Mouse (Mus musculus) left cerebral cortex, postnatal 10 days (tissue): ENCODE measurements around the gene Spint1. TPM values are rescaled to one million over a fixed set of nuclear protein-coding genes. Genes with fewer than 3 reads are reported as not detected.

ENCODE experiments used
- DNase-seq, 2 experiments: peaks; one replicate each; pipeline ENCODE4 v3.0.0; 2021 to 2022; ENCODE audit warnings: low spot score in 2 of 2, mixed read lengths in 1 of 2; ENCODE audit errors: extremely low spot score in 1 of 2
- intact Hi-C: fragments of 180-260 bp; cut with DNase I; formaldehyde crosslinking; loops from one replicate; pipeline ENCODE4 v1.15.1; 2025
- total RNA-seq, 2 experiments: library from RNA; stranded (reverse); gene quantifications; 2 replicates each; pipeline ENCODE4 v1.2.3; 2021

Gene Spint1
- total RNA-seq, result 1 to 10 TPM in 1 of 2 experiments, under 1 TPM in 1; 0.28 to 1.4 TPM

DNA sequence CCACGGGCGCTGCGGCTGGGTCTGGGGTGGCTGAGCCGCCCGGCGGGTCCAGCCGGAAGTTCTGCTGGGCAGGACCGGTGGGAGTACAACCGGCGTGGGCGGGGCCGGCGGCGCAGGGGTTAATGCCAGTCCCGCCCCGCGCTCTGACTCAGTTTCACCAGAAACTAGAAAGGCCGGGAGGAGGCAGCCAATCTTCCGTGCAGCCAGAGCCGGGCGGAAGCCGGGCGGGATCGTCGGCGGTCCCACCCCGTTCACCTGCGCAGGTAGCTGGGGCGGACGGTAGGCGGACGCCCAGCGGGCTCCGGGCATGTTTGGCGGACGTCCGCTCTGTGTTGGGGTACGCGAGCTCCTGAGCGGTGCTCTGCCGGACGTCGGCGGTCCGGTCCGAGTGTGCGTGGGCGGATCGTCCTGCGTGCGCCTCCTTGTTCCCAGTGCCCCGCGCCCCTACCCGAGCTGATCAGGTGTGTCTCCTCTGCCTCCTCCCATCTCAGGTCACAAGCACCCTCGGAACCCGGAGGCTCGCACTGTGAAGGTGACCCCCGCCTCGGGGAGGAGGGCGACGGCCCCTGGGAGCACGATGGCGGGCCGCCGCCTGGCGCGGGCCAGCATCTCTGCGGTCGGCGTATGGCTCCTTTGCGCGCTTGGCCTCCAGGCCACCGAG is at the start of gene Spint1:
Spint1 (plus strand) TSS at position 153 of the 661 bp plus-strand sequence.
- DNase-seq, result peak in 1 of 2 experiments; percentile 42
- intact Hi-C loops, result no loop called here

DNA sequence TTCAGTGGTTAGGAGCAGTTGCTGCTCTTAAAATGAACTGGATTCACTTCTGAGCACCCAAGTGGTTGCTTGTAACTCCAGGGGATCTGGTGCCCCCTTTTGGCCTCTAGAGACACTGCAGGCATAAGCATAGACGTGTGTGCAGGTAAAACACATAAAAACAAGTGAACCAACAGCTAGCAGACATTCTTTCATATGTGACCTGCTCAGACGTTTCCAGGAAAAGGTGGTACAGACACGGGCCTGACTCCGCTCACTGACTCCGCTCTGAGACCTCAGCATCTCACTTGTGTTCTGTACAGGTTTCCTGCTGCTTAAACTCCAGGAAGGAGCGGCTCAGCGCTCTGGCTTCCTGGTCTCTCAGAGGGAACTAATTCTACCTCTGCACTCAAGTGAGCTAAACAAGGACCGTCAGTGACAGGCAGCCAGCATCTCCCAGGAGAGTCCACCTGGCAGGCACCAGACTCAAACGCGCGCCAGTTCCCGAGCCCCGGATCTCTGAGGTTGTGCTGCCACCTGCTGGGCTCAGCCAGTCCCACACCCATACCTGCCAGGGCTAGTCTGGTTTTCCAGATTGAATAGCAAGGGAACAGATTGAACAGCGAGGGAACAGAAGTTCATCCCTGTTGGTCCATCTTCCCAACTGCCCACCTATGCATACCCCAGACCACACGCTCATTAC is 48.0 kb upstream of the Spint1 start:
- peak; percentile 71 to 82 for DNase-seq
- intact Hi-C loops, result loop anchor here (2.0 to 10.0 kb wide), 2 partner anchors 32 to 144 kb away; partner anchors contain the start of genes Knl1 and Rmdn3

DNA sequence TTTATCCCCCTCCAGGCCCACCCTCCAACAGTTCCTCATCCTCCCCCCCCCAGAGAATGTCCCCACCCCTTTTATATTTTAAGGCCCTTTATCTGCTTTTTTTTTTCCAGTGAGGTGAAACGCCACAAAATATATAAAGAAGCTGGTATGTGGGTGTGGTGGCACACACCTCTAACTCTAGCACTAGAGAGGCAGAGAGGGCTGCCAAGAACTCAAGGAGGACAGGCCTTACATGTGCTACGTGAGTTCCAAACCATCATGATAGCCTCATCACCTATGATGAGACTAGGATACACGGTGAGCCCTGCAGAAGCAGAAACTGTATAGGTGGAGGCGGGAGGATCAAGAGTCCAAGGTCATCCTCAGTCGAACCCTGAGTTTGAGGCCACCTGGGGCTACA is 46.2 kb upstream of the Spint1 start:
- DNase-seq, result no peak
- intact Hi-C loops, result no loop called here

DNA sequence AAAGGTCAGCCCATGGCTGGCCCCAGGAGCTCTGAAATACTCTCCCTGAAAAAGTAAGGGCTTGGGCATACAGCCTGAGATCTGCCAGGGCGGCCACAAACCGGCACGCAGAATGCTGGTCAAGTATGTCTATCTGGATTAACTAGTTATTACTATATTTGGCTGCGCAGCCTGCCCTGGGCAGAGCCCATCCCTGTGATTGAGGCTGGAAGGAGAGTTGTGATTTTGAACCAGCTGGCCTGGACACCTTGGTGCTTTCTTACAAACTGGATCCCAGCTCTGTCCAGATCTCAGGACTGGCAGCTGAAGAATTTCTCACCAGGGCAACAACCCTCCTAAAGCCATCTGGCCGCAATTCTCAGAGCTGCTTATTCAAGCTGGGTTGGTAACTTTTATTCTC is 43.0 kb upstream of the Spint1 start:
- no peak for DNase-seq
- intact Hi-C loops, result no loop called here

DNA sequence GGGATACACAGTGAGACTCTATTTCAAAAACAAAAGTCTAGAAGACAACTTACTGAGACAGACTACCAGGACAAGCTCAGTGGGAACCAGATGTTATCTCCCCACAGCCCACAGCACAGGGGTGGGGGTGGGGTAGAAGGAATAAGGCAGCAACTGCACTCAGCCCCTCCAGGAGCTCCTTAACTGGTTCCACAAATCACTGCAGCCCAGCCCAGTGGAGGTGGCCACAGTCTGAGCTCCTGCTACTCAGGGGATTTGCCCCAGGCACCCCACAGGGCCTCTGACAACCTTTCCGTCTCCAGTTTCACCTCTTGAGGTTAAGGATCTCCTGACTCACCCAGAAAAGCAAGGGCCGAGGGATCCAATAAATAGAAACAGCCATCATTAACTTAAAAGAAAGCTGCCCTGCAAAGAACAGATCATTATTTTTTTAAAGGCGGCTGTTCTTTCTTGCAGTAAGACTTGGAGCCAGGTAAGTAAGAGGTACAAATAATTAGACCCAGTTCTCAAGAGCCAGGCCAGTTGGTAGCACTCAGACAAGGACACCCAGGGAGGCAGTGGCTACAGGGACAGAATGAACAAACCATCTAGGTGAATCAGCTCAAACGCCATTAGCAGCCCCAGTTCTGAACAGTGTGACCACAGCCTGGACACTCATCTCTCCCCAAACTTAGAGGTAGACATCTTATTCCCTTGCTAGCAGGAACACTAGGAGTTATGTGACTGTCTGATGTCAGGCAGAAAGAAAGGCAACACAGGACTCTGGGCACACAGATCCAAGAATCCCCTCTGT is 40.6 kb upstream of the Spint1 start:
- no peak for DNase-seq
- intact Hi-C loops, result no loop called here

DNA sequence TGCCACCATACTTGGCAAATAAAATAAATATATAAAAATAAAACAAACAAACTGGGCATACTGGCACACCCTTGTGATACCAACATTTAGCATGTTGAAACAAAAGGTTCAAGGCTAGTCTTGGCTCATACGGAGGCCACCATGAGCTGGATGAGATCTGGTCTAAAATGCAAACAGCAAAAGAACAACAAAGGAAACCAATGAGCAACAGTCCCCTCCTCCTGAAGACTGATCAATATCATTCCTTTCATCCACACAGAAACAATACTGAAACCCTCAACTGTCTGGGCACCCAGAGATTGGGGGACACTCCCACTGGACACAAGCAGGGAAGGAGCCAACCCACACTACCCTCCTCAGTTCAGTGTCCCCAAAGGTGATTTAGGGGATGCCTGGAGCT is 39.7 kb upstream of the Spint1 start:
- intact Hi-C loops, result no loop called here
- no peak for DNase-seq

DNA sequence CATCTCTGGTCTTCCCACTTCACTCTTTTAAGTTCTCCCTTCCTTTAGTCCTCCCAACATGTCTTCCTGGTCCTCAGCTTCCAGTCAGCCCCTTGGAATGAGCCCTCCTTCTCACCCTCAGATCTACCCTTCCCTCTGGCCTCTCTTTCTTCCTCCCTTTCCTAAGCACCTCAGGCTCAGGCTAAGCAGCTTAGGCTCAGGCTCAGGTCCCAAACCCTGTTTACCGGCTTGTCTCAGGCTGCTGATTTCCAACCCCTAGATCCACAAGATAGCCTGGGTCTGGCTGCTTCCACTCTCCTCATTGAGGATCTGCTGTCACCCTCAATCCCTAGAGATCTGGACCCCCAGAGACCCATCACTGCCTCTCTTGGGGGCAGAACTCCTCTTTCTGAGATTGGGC is 39.1 kb upstream of the Spint1 start:
- intact Hi-C loops, result no loop called here
- no peak for DNase-seq

DNA sequence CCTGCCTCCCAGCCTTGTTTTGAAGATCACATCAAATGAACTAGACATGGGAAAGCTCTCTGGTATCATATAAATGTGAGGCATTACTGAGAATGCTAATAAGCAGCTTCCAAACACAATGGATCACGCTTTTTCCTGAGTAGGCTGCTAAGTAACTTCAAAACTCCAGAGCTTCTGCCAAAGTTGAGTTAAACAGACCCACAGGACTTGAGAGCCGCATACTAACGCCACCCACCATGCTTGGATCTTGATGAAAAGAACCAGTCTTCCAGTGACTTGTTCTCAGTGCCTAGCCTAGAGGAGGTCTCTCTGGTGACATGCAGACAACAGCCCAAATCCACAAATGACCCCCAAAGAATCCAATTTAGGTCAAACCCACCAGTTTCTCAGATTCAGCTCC is 38.2 kb upstream of the Spint1 start:
- intact Hi-C loops, result no loop called here

DNA sequence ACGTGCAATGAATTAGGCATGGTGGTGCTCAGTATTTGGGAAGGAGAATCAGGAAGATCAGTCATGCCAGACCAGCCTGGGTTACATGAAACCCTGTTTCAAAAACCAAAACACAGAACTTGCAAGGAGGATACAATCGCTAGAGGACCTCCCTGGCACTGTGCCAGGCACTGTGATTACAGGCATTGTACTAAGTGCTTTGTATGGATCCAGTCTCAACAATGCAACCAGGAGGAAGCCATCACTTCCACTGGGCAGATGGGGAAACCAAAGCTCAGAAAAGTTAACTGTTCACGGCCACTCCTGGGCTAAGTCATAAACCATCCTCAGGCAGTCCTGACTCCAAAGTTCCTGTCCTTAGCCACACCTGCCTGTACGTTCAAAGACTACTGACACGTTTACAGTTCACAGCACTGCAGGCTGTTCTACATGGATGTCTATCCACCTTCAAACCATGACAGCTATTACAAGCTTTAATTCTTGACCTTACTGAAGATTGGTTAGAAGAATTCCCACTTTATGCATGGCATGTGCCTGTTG is 34.2 kb upstream of the Spint1 start:
- peak in 1 of 2 experiments; percentile 74 for DNase-seq
- intact Hi-C loops, result no loop called here

More for the DNA sequence above, 38.2 kb upstream of the Spint1 start:
- no peak for DNase-seq

DNA sequence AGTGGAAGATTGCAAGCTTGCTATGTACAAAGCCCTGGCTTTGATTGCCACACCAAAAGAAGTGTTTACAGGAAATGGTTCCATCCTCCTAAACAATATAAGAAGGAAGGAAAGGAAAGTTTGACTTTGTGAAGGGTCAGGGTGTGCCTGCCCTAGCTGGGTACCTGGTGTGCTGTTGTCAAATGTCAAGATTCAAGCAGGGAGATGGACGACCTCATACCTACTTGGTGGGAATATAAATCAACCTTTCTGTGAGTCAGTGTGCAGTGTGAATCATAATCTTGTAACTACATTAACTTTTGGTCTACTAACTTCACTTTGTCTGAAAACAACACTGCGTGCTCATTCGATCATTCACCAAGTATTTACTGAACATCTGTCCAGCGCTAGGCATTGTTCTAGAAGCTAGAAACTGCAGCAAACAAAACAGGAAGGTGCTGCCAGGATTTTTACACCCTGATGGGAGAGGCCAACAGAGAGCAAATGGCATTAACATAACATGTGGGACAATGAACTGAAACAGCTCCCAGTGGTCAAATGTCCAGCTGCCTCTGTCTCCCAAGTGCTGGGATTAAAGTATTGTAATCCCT is 33.2 kb upstream of the Spint1 start:
- intact Hi-C loops, result no loop called here
- no peak for DNase-seq

DNA sequence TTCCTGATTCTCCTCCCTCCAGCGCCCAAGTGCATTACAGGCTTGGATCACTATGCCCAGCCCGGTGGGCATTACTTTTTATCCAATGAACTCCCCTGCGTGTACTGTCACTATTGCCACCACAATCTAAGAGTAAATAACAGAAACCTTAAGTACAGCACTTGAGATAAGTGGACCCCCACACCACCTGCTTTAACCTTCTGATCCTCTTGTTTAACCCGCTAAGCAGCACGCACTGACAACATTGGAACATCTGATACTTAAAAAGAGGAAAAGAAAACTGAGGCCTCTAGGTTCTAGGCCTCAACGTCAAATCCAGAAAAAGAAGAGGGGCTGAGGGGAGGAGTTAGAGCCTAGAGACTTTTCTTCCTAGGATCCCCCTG is 29.2 kb upstream of the Spint1 start:
- DNase-seq, result no peak
- intact Hi-C loops, result no loop called here

DNA sequence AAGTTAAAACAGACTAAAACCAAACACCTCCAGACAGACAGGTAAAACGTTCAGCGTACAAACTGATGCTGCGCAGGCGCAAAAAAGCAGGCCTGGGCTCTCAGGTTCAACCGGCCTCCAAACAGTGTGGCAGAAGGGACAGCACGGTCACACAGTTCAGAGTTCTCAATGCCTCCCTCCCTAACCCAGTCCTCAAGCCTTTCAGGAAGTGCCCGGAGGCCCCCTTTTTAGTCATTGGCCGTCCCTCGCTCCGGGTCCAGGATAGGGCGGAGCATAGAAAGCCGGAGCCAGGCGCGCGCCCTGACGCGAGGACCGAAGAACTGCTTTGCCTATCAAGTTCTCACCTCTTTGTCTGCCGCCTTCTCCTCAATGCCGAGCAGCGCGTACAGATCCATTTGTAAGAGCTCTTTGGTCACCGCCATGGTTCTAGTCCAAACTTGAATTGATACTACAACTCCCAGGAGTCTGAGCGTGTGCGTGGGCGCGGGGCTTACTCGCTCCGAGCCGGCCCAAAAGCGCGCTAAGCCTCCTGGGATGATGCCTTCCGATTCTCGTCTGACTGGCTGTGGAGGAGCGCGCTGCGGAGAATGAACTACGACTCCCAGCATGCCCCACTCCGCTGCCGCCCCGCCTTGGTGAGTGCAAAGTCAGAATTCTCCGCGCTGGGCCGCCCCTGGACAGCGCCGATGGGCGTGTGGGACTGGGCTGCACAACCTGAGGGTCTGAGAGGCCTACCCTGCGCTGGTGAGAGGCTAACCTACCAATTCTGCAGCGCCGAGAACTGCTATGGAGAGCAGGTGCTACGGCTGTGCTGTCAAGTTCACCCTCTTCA is 28.6 kb upstream of the Spint1 start, which contains the start of the genes Zfyve19 and Dnajc17:
Zfyve19 (plus strand) TSS at position 274 of the 832 bp plus-strand sequence.
Dnajc17 (minus strand) TSS at position 452 of the 832 bp plus-strand sequence.
- peak; percentile 97 to 98 for DNase-seq
- intact Hi-C loops, result no loop called here

DNA sequence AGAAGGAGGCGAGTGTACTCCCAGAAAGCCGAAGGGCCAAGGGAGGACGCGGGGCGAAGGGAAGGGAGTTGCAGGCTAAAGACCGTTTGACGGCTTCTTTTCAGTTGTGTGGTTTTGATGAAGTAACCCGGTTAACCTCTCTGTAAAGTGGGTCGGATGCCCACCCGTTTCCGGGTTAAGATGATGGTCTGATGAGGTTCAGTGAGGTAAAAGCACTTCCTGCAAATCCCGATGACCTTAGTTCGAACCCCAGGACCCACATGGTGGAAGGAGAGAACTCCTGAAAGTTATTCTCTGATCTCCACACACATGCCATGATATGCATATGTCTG is 28.0 kb upstream of the Spint1 start:
- no peak for DNase-seq
- intact Hi-C loops, result no loop called here

DNA sequence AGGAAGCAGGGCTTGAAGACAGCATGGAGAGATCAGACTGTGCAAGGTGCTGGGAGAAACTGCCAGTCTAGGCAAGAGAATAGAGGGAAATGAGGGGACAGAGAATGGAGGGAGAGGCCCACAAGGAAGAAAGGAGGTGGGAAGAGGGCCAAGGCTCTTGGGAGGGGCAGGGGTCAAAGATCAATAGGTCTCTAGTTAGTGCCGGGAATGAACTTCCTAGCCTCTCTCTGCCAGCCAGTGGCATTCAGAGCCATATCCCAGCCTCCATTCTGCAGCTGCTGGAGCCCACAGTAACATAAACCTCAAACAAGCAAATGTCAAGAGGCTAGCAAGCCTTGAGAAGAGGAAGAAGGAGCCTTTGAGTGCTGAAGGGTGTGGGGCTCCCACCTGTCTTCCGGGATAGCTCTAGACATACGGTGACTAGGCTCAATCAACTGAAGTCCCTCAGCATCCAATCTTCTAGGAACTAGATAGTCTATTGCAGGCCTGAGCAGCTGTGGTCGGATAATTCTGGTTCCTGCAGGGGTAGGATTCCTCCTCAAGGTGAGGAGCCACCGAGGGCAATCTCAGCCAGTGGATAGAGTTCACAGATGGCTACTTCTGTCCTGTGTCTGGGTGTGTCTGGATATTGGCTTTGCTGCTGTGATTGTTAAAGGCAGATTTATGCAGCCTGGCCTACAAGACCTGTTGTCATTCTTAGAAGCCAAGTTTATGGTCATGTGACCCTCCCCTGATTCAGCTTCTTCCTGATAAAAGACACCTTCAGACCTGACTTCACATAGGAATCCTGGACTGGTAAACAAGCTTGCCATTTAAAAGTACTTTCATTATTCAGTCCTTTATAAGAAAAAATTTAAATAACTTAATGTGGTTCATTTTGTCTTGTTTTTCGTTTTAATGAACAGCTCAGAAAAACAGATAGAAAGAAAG is 7.1 kb upstream of the Spint1 start, which contains the start of gene Ppp1r14d:
Ppp1r14d (minus strand) TSS at position 132 of the 930 bp plus-strand sequence.
- intact Hi-C loops, result no loop called here
- no peak for DNase-seq

DNA sequence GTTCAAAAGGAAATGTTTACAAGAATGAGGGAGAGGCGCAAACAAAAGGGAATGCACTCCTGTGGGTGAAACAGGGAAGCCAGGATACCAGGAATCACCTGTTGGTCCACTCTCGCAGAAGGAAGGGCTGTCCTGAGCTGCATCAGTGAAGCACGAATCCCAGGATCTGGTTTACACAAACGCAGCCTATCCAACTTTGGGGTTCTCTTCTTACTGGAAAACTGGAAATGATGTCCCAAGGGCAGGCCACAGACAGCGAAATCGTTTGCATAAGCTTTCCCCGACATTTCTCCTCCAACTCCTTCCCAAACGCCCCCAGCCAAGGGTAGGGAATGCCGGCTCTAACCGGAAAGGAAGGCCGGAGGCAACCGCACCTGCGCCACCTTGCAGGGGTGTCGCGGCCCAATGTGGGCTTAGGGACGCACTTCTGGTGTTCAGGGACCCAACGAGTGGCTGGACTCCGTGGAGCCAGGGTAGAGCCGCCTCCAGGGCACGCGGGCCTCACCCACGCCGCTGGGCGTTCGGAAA is 416 bp upstream of the Spint1 start:
- intact Hi-C loops, result no loop called here
- no peak for DNase-seq

DNA sequence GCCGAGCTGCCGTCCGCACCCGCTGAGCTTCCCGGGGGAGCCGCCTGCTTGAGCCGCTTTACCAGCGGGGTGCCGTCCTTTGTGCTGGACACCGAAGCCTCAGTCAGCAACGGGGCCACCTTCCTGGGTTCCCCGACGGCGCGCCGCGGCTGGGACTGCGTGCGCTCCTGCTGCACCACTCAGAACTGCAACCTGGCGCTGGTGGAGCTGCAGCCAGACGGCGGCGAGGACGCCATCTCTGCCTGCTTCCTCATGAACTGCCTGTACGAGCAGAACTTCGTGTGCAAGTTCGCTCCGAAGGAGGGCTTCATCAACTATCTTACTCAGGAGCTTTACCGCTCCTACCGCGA is 684 bp downstream of the Spint1 start:
- intact Hi-C loops, result no loop called here
- DNase-seq, result peak in 1 of 2 experiments; percentile 34

DNA sequence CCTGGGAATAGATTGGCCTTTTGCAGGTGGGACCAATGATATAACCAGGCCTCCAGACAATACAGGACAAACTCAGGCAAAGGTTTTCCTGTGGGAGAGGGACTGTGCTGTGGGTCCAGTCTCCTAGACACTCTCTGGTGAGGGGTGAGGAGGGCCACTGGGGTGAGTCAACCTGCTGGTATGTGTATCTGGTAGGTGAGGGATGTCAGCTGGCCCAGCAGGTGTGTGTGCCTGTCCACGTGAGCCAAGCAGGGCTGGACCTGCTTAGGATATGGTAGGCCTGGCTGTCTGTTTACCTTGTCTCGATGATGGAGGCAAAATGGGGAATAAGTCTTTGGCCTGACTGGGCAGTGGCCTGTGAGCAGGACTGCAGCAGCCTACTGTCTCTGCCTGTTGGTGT is 1.5 kb downstream of the Spint1 start:
- DNase-seq, result no peak
- intact Hi-C loops, result no loop called here
